Mouse (Mus musculus): ENCODE measurements around the gene Pik3c2b.
"Not testable (repeated sequence)": the region's sequence is repeated elsewhere in the genome, so short reads cannot be mapped to it uniquely, and the experiment has no call there.

Gene Pik3c2b
- long read RNA-seq, experiment 1, partial matches to known transcripts = 0 of 4 reads
- long read RNA-seq, experiment 1, other reads (novel, unspliced or antisense) = 4 of 4 reads
- long read RNA-seq, experiment 2, partial matches to known transcripts = 1 of 3 reads
- long read RNA-seq, experiment 2, other reads (novel, unspliced or antisense) = 1 of 3 reads

GRCm38 (mm10) chr1:133045011-133045860 is at the start of gene Pik3c2b:
TSS of gene Pik3c2b (plus strand) at chr1:133045667.
- intact Hi-C loops (cut with DNase I) = loop anchor here (5.0 kb wide), 1 partner anchor 42 kb away; no protein-coding TSS in a partner anchor

DNA sequence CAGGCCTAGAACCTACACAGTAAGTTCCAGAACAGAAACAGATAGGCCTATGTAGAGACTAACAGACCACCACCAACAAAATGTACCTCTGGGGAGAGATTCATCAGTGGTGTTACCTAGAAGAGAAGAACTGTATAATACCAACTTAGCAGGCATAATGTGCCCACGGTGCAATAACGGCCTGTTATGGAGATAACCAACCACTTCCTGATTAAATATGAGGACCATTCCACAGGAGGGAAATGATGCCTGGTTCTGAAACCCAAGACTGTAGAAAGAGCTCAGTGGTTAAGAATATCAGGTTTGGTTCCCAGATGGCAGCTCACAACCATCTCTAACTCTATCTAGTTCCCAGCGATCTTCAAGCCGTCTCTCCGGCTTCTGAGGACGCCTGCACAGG is 45.1 kb upstream of the Pik3c2b start:
- intact Hi-C loops (cut with DNase I) = no loop called here

DNA sequence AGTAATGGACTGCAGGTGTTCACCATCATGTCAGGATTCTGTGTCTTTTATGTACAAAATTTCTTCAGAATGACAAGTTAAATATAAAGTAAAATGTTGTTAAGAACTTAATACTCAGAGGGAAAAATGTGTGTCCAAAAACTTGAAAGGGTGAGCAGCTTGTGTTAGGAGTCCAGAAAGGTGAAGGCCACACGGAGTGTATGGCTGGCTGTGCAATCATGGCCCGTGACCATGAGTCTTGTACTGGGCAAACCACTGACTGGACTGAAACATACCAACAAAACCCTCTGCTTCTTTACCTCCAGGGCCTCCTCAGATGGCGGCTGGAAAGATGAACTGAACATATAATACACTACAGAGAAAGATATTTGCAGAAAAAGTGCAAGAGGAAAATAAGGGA is 38.9 kb upstream of the Pik3c2b start:
- intact Hi-C loops (cut with DNase I) = no loop called here

DNA sequence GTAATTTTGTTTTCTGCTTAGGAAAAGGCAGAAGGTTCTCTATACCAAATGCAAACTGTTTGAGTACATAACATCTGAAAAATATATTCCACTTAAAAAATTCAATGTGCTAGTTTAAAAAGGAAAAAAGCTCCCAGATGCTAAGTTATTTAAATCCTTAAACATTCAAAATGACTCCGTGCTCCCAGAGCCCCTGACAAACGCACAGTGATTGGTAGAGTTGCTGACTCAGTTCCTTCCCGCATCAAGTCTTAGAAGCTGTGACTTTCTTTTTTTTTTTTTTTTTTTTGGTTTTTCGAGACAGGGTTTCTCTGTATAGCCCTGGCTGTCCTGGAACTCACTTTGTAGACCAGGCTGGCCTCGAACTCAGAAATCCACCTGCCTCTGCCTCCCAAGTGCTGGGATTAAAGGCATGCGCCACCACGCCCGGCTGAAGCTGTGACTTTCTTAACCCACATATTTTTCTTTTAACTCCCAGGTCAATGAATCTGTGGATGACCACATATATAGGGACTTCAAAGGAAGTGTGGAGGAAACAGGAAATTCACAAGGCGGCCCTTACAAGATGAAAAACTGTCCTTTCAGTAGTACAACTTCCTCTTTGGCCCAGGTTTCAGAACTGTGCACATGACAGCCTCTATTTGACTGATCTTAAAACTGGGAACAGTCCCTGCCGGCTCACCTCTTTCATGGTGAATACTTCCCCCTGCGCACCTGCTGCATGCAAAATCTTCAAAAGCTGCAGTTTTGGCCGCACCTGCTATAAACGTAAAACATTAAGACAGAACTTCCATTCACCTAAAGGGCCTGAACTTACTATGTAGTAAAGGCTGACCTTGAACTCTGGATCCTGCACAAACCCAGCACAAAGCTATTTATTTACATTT is 33.3 kb upstream of the Pik3c2b start:
- intact Hi-C loops (cut with DNase I) = no loop called here

- intact Hi-C loops (cut with DNase I) = no loop called here
Observed at GRCm38 (mm10) chr1:133013331-133013730, 32.1 kb upstream of the Pik3c2b start.

- intact Hi-C loops (cut with DNase I) = no loop called here
Observed at GRCm38 (mm10) chr1:133014196-133014595, 31.3 kb upstream of the Pik3c2b start.

GRCm38 (mm10) chr1:133016775-133017428 is 28.6 kb upstream of the Pik3c2b start:
- intact Hi-C loops (cut with DNase I) = no loop called here

DNA sequence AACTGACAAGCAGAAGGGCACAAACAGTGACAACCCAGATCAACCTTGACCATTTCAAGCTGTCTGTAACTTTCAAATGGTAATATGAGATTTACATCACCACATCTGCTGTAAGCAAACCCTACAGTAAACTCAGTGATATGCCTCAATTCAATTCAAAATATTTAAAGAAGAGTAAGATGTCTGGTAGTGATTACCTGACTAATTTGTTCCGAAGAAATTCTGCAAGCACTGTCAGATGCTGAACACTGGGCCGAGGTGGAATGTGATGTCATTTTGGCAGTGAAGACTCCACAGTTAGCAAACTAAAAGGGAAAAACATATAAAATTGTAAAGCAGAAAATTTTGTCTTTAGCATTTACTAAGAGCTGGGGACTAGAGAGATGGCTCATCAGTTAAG is 26.9 kb upstream of the Pik3c2b start:
- intact Hi-C loops (cut with DNase I) = no loop called here

GRCm38 (mm10) chr1:133019312-133019711 is 26.2 kb upstream of the Pik3c2b start:
- intact Hi-C loops (cut with DNase I) = no loop called here

DNA sequence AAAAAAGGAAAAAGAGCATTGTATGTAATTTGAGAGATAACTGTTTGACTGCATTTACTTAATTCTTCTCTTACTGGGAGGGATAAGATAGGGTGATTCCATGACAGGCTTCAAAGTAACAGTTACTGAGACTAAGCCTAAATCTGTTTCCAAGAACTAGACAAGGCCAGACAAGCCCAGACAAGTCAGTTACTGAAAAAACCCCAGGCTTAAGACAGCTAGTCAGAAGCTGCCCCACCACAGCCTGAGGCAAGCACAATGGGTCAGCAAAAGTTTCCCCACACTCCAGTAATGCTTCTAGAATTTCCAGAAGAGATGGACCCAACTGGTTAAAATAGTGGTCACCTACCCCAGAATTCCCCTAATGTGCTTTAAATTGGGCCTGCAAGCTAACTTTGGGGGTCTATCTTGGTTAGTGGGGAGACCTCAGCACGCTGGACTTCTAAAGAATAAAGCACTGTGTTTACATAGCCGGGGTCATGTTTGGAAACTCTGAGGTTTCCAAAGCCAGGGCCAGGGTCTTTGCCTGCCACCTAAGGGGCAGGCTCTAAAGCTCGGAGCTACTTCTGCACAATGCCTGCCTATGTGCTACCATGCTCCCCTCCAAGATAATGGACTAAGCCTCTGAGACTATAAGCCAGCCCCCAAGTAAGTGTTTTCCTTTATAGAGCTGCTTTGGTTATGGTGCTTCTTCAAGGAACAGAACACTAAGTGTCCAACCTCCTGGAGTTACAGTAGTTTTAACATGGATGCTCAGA is 25.2 kb upstream of the Pik3c2b start:
- intact Hi-C loops (cut with DNase I) = no loop called here

DNA sequence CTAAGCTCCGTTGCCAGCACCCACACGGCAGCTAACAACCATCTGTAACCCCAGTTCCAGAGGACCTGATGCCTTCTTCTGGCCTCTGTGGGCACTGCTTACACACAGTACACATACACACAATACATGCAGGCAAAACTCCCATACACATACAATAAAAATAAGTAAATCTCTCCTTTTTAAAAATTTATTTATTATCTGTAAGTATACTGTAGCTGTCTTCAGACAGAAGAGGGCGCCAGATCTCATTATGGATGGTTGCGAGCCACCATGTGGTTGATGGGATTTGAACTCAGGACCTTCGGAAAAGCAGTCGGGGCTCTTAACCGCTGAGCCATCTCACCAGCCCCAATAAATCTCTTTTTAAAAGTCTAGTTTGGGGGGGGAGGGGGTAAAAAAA is 24.1 kb upstream of the Pik3c2b start:
- intact Hi-C loops (cut with DNase I) = no loop called here

DNA sequence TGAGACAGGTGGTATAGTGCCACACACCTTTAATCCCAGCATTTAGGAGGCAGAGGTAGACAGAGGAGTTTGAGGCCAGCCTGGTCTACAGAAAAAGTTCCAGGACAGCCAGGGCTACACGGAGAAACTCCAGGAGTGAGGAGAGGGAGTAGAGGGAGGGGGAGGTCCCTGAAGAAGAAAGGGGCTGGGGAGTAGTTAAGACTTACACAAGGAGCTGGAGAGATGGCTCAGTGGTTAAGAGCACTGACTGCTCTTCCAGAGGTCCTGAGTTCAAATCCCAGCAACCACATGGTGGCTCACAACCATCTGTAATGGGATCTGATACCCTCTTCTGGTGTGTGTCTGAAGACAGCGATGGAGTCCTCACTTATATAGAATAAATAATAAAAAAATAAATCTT is 23.5 kb upstream of the Pik3c2b start:
- intact Hi-C loops (cut with DNase I) = not testable (repeated sequence)

DNA sequence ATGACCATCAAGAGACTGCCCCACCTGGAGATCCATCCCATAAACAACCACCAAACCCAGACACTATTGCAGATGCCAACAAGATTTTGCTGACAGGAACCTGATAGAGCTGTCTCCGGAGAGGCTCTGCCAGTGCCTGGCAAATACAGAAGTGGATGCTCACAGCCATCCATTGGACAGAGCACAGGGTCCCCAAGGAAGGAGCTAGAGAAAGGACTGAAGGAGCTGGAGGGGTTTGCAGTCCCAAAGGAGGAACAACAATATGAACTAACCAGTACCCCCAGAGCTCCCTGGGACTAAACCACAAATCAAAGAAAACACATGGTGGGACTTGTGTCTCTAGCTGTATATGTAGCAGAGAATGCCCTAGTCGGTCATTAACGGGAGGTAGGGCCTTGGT is 21.7 kb upstream of the Pik3c2b start:
- intact Hi-C loops (cut with DNase I) = not testable (repeated sequence)

DNA sequence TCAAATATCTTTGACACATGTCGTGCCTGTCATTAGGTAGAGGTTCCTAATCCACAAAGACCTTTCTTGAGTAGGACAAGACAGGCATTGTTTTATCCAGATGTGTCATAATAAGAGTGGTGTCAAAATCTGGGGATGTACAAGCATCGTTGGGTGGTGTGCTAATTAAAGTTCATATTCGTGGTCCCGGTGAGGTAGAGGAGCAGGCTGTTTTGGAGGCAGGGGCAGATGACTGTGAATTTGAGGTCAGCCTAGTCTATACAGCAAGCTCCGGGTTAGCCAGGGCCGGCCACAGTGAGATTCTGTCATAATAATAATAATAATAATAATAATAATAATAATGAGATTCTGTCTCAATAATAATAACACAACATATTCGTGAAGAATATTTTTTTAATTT is 21.0 kb upstream of the Pik3c2b start:
- intact Hi-C loops (cut with DNase I) = no loop called here

DNA sequence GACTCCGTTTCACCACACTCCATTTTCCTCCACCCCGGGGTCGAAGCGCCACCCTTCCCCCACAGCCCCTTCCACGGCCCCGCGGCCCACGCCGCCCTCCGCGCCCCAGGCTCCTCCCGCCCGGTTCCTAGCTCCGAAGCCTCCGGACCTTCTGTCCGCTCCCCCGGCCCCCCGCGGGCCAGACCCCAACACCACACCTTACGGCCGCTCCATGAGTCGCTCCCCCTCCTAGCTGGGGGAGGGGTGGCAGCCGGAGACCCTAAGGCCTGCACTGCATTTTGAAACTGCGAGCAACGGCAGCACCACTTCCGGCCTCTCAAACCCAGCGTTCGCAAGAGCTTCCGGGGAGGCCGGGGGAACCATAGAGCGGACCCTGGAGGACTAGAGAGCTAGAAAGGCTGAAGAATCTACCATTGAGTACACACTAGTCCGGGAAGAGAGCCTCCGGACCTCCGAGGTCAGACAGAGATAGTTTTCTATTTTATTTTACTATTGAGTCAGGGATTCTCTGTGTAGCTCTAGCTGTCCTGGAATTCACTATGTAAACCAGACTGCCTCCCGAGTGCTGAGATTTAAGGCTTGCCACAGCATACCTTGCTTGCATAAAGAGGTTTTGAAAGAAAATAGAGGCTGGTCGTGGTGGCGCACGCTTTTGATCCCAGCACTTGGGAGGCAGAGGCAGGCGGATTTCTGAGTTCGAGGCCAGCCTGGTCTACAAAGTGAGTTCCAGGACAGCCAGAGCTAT is 20.2 kb upstream of the Pik3c2b start:
- intact Hi-C loops (cut with DNase I) = no loop called here

DNA sequence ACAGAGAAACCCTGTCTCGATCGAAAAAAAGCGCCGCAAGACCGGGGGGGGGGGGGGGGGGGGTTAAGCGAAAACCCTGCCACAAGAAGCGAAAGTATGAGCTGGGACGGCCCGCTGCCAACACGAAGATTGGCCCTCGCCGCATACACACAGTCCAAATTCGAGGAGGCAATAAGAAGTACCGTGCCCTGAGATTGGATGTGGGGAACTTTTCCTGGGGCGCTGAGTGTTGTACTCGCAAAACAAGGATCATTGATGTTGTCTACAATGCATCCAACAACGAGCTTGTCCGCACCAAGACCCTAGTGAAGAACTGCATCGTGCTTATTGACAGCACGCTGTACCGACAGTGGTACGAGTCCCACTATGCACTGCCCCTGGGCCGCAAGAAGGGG is 19.7 kb upstream of the Pik3c2b start:
- intact Hi-C loops (cut with DNase I) = not testable (repeated sequence)

- intact Hi-C loops (cut with DNase I) = no loop called here
Observed at GRCm38 (mm10) chr1:133027126-133027525, 18.3 kb upstream of the Pik3c2b start.

DNA sequence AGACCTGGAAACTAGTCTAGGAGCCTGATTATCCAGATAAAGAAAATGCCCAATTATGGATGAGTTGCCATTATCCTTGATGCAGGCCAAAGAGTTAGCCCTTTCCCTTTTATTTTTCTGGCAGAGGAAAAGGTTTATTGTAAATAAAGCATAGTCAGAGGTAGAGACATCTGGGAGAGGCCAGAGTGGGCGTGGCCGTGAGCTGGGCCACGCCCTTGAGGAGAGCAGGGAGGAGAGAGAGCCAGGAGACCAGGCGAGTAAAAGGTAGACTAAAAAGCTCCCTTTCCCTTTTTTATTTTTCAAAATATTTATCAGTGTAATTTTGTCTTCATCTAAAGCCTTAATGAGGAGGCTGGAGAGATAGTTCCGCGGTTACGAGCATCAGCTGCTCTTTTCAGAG is 17.5 kb upstream of the Pik3c2b start:
- intact Hi-C loops (cut with DNase I) = no loop called here

- intact Hi-C loops (cut with DNase I) = loop anchor here (10.0 kb wide), 1 partner anchor 285 kb away; no protein-coding TSS in a partner anchor
Observed at GRCm38 (mm10) chr1:133029744-133030143, 15.7 kb upstream of the Pik3c2b start.

DNA sequence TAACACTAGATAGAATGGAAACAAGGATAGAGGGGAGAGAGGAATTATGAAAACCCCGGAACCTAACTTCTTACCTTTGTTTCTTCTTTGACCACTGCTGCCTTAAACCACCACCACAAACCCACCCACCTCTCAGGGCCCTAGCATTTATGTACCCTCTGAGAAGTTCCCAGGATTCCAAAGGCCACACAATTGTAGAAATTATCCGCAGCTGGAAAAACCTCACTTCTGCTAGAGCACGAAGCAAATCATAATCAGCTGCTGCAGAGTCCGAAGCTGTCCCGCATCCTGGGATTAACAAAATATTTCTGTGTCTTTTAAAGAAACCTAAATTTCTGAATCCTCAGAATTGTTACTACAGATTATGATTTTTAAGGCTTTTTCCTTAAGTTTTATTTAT is 15.0 kb upstream of the Pik3c2b start, which contains the start of gene Mdm4:
Gene Mdm4 (minus strand): TSS at position 101 of the 400 bp plus-strand sequence.
- intact Hi-C loops (cut with DNase I) = loop anchor here (10.0 kb wide), 1 partner anchor 284 kb away; no protein-coding TSS in a partner anchor

Data from adrenal gland (tissue).